Mouse (Mus musculus) liver, postnatal 0 days (tissue): Measurements from ENCODE around the gene Hist1h1c.

Experiments used
- CTCF ChIP-seq: sonication (generic); IDR thresholded peaks from 2 replicates; pipeline ENCODE4 v1.5.1; 2016; ENCODE audit warnings: antibody characterized with exemption, low read depth
- EP300 ChIP-seq: IDR thresholded peaks from 2 replicates; pipeline ENCODE4 v1.6.1; 2016; ENCODE audit warnings: antibody characterized with exemption, low read depth, mild to moderate bottlenecking

GRCm38 (mm10) chr13:23750839-23751477 is 12.3 kb downstream of the Hist1h1c start, which contains the start of gene Hist1h2ab:
- TF ChIP-seq CTCF = peak; percentile 25
- peak; percentile 76 for TF ChIP-seq EP300
